Mouse (Mus musculus): ENCODE results near the gene Ttll1.
"Not testable (repeated sequence)": the region's sequence is repeated elsewhere in the genome, so short reads cannot be mapped to it uniquely, and the experiment has no call there.

The Ttll1 gene

GRCm38 (mm10) chr15:83481236-83481780 lies 29.4 kb downstream of the Ttll1 start:
- no peak for DNase-seq

GRCm38 (mm10) chr15:83479818-83480217 lies 30.9 kb downstream of the Ttll1 start:
- no peak for DNase-seq

GRCm38 (mm10) chr15:83478096-83478495 lies 32.6 kb downstream of the Ttll1 start:
- DNase-seq = no peak

GRCm38 (mm10) chr15:83476593-83477273 lies 34.0 kb downstream of the Ttll1 start:
- DNase-seq = no peak

DNA sequence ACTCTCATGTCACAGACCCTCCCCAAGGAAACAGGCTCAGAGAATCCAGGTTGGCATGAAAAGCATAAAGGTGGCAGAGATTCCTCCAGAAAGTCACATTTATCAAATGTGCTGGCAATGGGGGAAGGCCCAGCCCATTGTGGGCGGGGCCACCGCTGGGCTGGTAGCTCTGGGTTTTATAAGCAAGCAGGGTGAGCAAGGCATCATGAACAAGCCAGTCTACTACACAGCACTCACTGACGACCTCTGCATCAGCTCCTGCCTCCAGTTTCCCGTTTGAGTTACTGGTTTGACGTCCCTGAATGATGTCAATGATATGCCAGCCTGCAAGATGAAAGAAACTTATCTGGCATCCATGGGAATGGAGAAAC lies 36.2 kb downstream of the Ttll1 start:
- DNase-seq = no peak

GRCm38 (mm10) chr15:83473832-83474465 lies 36.7 kb downstream of the Ttll1 start:
- peak; percentile 43 to 66 for DNase-seq

- DNase-seq = no peak
Measured at GRCm38 (mm10) chr15:83473251-83473650, 37.4 kb downstream of the Ttll1 start.

- peak; percentile 34 to 37 for DNase-seq
Measured at GRCm38 (mm10) chr15:83471476-83471875, 39.2 kb downstream of the Ttll1 start.

GRCm38 (mm10) chr15:83470443-83470842 lies 40.2 kb downstream of the Ttll1 start:
- no peak for DNase-seq

- no peak for DNase-seq
Measured at GRCm38 (mm10) chr15:83469279-83469821, 41.3 kb downstream of the Ttll1 start.

GRCm38 (mm10) chr15:83467232-83467966 lies 43.3 kb downstream of the Ttll1 start:
- no peak for DNase-seq

DNA sequence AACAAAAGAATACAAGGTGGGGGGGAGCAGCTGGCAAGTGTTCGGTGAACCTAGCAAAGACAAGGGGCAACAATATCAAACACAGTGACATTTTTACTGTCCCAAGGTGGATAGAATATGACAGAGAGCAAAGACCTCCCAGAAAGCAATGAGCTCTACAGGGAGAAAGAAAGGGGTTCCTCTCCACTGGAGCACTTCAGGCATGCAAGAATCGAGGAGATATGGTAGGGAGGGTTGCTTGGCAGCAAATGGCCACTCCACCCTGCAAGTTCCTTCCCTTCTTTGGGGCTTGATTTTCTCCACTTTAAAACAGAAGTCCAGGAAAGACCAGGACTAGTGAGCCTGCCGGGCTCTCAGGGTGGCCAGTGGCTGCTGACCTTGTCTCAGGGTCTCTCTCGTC lies 44.4 kb downstream of the Ttll1 start:
- DNase-seq = no peak

GRCm38 (mm10) chr15:83464905-83465650 lies 45.6 kb downstream of the Ttll1 start:
- DNase-seq = peak in 1 of 2 experiments; percentile 38

- peak; percentile 95 for DNase-seq
Measured at GRCm38 (mm10) chr15:83464083-83464904, 46.4 kb downstream of the Ttll1 start, which contains the start of gene Pacsin2. Gene Pacsin2, minus strand, starts transcription at chr15:83464606.

DNA sequence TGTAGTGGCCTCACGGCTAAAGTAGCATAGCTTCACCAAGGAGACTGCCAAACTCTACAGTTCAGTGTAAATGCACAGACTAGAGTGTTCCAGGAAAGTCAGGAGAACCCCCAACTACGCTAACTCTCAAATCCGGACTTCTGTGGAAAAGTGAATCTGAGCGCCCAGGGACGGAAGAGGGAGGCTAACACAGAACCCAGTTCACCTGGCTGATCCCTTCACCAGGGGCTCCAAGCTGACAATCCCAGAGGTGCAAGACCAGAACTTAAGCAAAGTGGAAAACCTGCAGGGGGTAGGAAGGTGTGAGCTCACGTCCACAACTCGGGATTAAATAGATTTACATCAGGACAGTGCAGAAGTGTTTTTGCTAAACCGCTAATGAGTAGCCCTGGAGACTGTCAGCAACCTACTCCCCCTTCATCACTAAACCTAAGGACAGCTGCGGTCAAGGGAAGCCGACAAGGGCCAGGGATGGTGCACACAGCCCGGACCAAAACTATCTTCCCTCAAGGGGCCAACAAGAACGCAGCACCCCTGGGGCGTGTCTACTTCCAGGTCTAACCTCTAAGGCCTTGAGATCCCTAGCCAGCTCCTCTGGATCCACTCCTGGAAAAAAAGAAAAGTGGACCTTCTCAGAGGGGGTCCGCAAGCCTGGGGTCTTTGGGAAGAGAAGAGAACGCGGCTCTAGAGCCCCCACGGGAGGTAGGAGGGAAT lies 47.2 kb downstream of the Ttll1 start:
- DNase-seq = peak in 1 of 2 experiments; percentile 30

- DNase-seq = not testable (repeated sequence)
Measured at GRCm38 (mm10) chr15:83462349-83462748, 48.3 kb downstream of the Ttll1 start.

- DNase-seq = no peak
Measured at GRCm38 (mm10) chr15:83460891-83461290, 49.8 kb downstream of the Ttll1 start.

DNA sequence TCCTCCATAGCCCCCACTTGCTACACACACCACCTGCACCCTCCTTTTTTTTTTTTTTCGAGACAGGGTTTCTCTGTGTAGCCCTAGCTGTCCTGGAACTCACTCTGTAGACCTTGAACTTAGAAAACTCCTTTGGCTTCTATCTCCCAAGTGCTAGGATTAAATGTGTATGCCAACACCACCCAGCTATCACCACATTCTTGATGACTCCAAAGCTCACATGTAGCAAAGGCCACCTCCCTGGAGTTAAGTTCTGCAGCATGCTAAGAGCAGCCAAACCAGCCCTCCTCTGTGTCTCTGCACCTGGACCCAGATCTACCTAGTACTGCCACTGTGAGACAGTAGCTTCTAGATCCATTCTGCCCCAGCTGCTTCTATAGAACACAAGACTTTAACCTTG lies 53.2 kb downstream of the Ttll1 start:
- no peak for DNase-seq

DNA sequence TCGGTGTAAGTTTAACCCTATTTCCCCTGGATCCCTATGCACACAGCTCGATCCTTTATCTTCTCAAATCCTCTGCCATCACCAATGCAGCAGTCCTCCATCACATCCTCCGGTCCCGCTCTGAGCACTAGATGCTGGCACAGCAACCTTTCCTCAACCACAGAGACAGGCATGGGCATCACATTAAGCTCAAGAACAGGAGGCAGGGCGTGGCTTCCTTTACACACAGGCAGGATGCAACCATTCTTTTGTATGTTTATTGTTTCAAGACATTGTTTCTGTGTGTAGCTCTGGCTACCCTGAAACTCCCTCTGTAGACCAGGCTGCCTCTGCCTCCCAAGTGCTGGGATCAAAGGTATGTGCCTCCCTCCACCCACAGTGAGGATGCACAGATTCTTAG lies 55.1 kb downstream of the Ttll1 start:
- DNase-seq = no peak

DNA sequence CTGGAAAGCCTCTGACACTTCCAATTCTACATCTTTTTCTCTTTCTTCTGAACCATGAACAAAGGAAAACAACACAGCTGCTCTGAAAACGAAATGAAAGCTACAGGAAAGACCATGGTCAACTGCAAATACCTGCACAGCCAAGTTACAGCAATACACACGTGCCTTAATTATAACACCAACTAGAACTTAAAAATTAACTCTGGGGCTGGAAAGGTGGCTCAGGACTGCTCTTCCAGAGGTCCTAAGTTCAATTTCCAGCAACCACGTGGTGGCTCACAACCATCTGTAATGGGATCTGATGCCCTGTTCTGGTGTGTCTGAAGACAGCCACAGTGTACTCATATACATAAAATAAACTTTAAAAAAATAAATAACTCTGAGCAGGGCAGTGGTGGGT lies 55.7 kb downstream of the Ttll1 start:
- no peak for DNase-seq

GRCm38 (mm10) chr15:83454419-83454818 lies 56.3 kb downstream of the Ttll1 start:
- DNase-seq = no peak

Measured in cerebellum, postnatal 14 days (tissue).